Mouse (Mus musculus) liver, embryonic 15.5 days (tissue): Measurements from ENCODE around the gene Map3k5. TPM values are rescaled to one million over a fixed set of nuclear protein-coding genes. Genes with fewer than 3 reads are reported as not detected.
"Not testable (repeated sequence)": the region's sequence is repeated elsewhere in the genome, so short reads cannot be mapped to it uniquely, and the experiment has no call there.

Experiments used
- ATAC-seq: fragments of 200-750 bp; cut with Nextera tagmentation; 2 replicates; pipeline ENCODE4 v1.8.0; 2017; ENCODE audit warnings: moderate number of reproducible peaks, mild to moderate bottlenecking, moderate library complexity; ENCODE audit not compliant: insufficient read depth
- H3K27ac ChIP-seq: fragments of 300-500 bp; sonication (generic); replicated peaks from 2 replicates; pipeline ENCODE4 v1.5.1; 2015; ENCODE audit warnings: mild to moderate bottlenecking, inconsistent platforms
- H3K27me3 ChIP-seq: fragments of 300-500 bp; sonication (generic); 2 replicates; pipeline ENCODE4 v1.6.1; 2015; ENCODE audit warnings: mild to moderate bottlenecking, inconsistent platforms
- H3K36me3 ChIP-seq: fragments of 300-500 bp; sonication (generic); replicated peaks from 2 replicates; pipeline ENCODE4 v1.6.1; 2015; ENCODE audit warnings: moderate library complexity, mild to moderate bottlenecking, inconsistent platforms
- H3K4me1 ChIP-seq: fragments of 300-500 bp; sonication (generic); replicated peaks from 2 replicates; pipeline ENCODE4 v1.6.1; 2015; ENCODE audit warnings: inconsistent platforms
- H3K4me2 ChIP-seq: fragments of 300-500 bp; sonication (generic); 2 replicates; pipeline ENCODE4 v1.6.1; 2015; ENCODE audit warnings: moderate library complexity, mild to moderate bottlenecking, inconsistent platforms
- H3K4me3 ChIP-seq: fragments of 300-500 bp; sonication (generic); replicated peaks from 2 replicates; pipeline ENCODE4 v1.5.1; 2015; ENCODE audit warnings: mild to moderate bottlenecking, inconsistent platforms
- H3K9ac ChIP-seq: fragments of 300-500 bp; sonication (generic); 2 replicates; pipeline ENCODE4 v1.6.1; 2015; ENCODE audit warnings: moderate library complexity, mild to moderate bottlenecking, inconsistent platforms
- H3K9me3 ChIP-seq: fragments of 300-500 bp; sonication (generic); replicated peaks from 2 replicates; pipeline ENCODE4 v1.6.1; 2016; ENCODE audit warnings: inconsistent platforms
- WGBS: fragments of 180-500 bp; shearing (Covaris S2); methylation state at CpG from one replicate; pipeline ENCODE4 v1.1.7; 2015; ENCODE audit warnings: mixed read lengths; ENCODE audit not compliant: insufficient replicate concordance; 5-methylcytosine and 5-hydroxymethylcytosine counted together
- polyA plus RNA-seq: library from polyadenylated mRNA; unstranded; fragments of >200 nt; fragmentation: Nextera tagmentation; extraction: Ambion mirVana; gene quantifications from 2 replicates; pipeline ENCODE4 v1.2.1, GENCODE M21; 2015

The Map3k5 gene
- polyA plus RNA-seq, 1 experiment from 2014 or later, result 0.79 TPM

- Histone ChIP-seq H3K9me3 (no peaks in the 10 kb centered on the region), H3K4me1 (peaks cover 9% of the 10 kb centered on the region; the same call in 1 of the 2 replicates), H3K4me2 (peak overlapping the region; percentile 62; the same call in 1 of the 2 replicates), H3K36me3 (no peaks in the 10 kb centered on the region), H3K4me3 (peak overlapping the region; percentile 85), H3K9ac (no peak overlapping the region), H3K27me3 (no peaks in the 10 kb centered on the region), H3K27ac (peak overlapping the region; percentile 88)
- WGBS, result 55% methylated on average over 2 of the region's 2 CpGs
- ATAC-seq, result no peak
Observed at GRCm38 (mm10) chr10:19908076-19908475, 26.2 kb upstream of the Map3k5 start.

- H3K9me3 ChIP-seq, result no peaks in the 10 kb centered on the region
- no peaks in the 10 kb centered on the region for H3K36me3 ChIP-seq
- H3K4me2 ChIP-seq, result no peak overlapping the region
- H3K4me3 ChIP-seq, result no peak overlapping the region
- H3K9ac ChIP-seq, result no peak overlapping the region
- peaks cover 9% of the 10 kb centered on the region; the same call in 1 of the 2 replicates for H3K4me1 ChIP-seq
- no peak for ATAC-seq
- no peaks in the 10 kb centered on the region for H3K27me3 ChIP-seq
- no peak overlapping the region for H3K27ac ChIP-seq
- WGBS, result 72% methylated on average over 2 of the region's 2 CpGs
Observed at GRCm38 (mm10) chr10:19910516-19910915, 23.8 kb upstream of the Map3k5 start.

- ATAC-seq, result no peak
Observed at GRCm38 (mm10) chr10:19911583-19911982, 22.7 kb upstream of the Map3k5 start.

GRCm38 (mm10) chr10:19913806-19914205 is 20.5 kb upstream of the Map3k5 start:
- WGBS, result 52% methylated on average over 4 of the region's 4 CpGs
- no peak overlapping the region for H3K4me2 ChIP-seq
- no peak for ATAC-seq
- H3K9me3 ChIP-seq, result no peaks in the 10 kb centered on the region
- H3K27me3 ChIP-seq, result no peaks in the 10 kb centered on the region
- no peak overlapping the region for H3K9ac ChIP-seq
- no peak overlapping the region for H3K27ac ChIP-seq
- no peaks in the 10 kb centered on the region for H3K36me3 ChIP-seq
- H3K4me3 ChIP-seq, result no peak overlapping the region
- H3K4me1 ChIP-seq, result no peaks in the 10 kb centered on the region

More at GRCm38 (mm10) chr10:19911583-19911982, 22.7 kb upstream of the Map3k5 start:
- no peak overlapping the region for H3K27ac ChIP-seq
- H3K27me3 ChIP-seq, result no peaks in the 10 kb centered on the region
- H3K4me2 ChIP-seq, result no peak overlapping the region
- no peaks in the 10 kb centered on the region for H3K36me3 ChIP-seq
- no peak overlapping the region for H3K4me3 ChIP-seq
- peaks cover 7% of the 10 kb centered on the region; the same call in 1 of the 2 replicates for H3K4me1 ChIP-seq
- H3K9ac ChIP-seq, result no peak overlapping the region
- no peaks in the 10 kb centered on the region for H3K9me3 ChIP-seq
- 45% methylated on average over 1 of the region's 1 CpGs for WGBS

- Histone ChIP-seq H3K36me3 (no peaks in the 10 kb centered on the region), H3K9me3 (no peaks in the 10 kb centered on the region), H3K4me3 (no peak overlapping the region), H3K9ac (no peak overlapping the region), H3K4me2 (no peak overlapping the region), H3K4me1 (no peaks in the 10 kb centered on the region), H3K27ac (no peak overlapping the region), H3K27me3 (no peaks in the 10 kb centered on the region)
- no peak for ATAC-seq
- WGBS, result 46% methylated on average over 1 of the region's 1 CpGs
Observed at GRCm38 (mm10) chr10:19915301-19915700, 19.0 kb upstream of the Map3k5 start.

- Histone ChIP-seq H3K4me2 (no peak overlapping the region), H3K27ac (no peak overlapping the region), H3K4me3 (no peak overlapping the region), H3K4me1 (no peaks in the 10 kb centered on the region), H3K9me3 (no peaks in the 10 kb centered on the region), H3K27me3 (no peaks in the 10 kb centered on the region), H3K36me3 (no peaks in the 10 kb centered on the region), H3K9ac (no peak overlapping the region)
- no peak for ATAC-seq
- 47% methylated on average over 4 of the region's 4 CpGs for WGBS
Observed at GRCm38 (mm10) chr10:19922410-19922809, 11.9 kb upstream of the Map3k5 start.

GRCm38 (mm10) chr10:19924256-19924655 is 10.0 kb upstream of the Map3k5 start:
- WGBS, result 56% methylated on average over 2 of the region's 2 CpGs
- H3K9ac ChIP-seq, result no peak overlapping the region
- no peak for ATAC-seq

GRCm38 (mm10) chr10:19926391-19926897 is 7.8 kb upstream of the Map3k5 start:
- 60% methylated on average over 4 of the region's 4 CpGs for WGBS
- not testable (repeated sequence) for ATAC-seq

More at GRCm38 (mm10) chr10:19924256-19924655, 10.0 kb upstream of the Map3k5 start:
- Histone ChIP-seq H3K27me3 (no peaks in the 10 kb centered on the region), H3K9me3 (no peaks in the 10 kb centered on the region), H3K36me3 (no peaks in the 10 kb centered on the region), H3K27ac (no peak overlapping the region), H3K4me3 (no peak overlapping the region), H3K4me2 (no peak overlapping the region), H3K4me1 (no peaks in the 10 kb centered on the region)

GRCm38 (mm10) chr10:19928205-19928604 is 6.1 kb upstream of the Map3k5 start:
- H3K27ac ChIP-seq, result no peak overlapping the region
- no peak for ATAC-seq
- H3K27me3 ChIP-seq, result peaks cover 14% of the 10 kb centered on the region
- H3K4me1 ChIP-seq, result no peaks in the 10 kb centered on the region
- H3K9ac ChIP-seq, result no peak overlapping the region
- 53% methylated on average over 1 of the region's 1 CpGs for WGBS
- H3K4me3 ChIP-seq, result no peak overlapping the region
- no peak overlapping the region for H3K4me2 ChIP-seq
- no peaks in the 10 kb centered on the region for H3K36me3 ChIP-seq
- H3K9me3 ChIP-seq, result no peaks in the 10 kb centered on the region

More at GRCm38 (mm10) chr10:19926391-19926897, 7.8 kb upstream of the Map3k5 start:
- H3K9me3 ChIP-seq, H3K27ac ChIP-seq, H3K9ac ChIP-seq, H3K4me3 ChIP-seq, H3K4me1 ChIP-seq, H3K27me3 ChIP-seq, H3K36me3 ChIP-seq, H3K4me2 ChIP-seq: not testable (repeated sequence)

- H3K9ac ChIP-seq, result no peak overlapping the region
- H3K27me3 ChIP-seq, result peaks cover 50% of the 10 kb centered on the region
- WGBS, result 43% methylated on average over 3 of the region's 3 CpGs
- H3K4me1 ChIP-seq, result peaks cover 8% of the 10 kb centered on the region
- H3K4me3 ChIP-seq, result peak overlapping the region; percentile 65; the same call in 1 of the 2 replicates
- H3K36me3 ChIP-seq, result no peaks in the 10 kb centered on the region
- H3K9me3 ChIP-seq, result no peaks in the 10 kb centered on the region
- peak overlapping the region; percentile 77 for H3K4me2 ChIP-seq
- no peak overlapping the region for H3K27ac ChIP-seq
- no peak for ATAC-seq
Observed at GRCm38 (mm10) chr10:19932986-19933385, 1.3 kb upstream of the Map3k5 start.

GRCm38 (mm10) chr10:19933511-19934383 is 525 bp upstream of the Map3k5 start:
- ATAC-seq, result peak; percentile 84
- H3K36me3 ChIP-seq, result no peaks in the 10 kb centered on the region
- peaks cover 50% of the 10 kb centered on the region for H3K27me3 ChIP-seq
- peak overlapping the region; percentile 78 for H3K27ac ChIP-seq
- peaks cover 13% of the 10 kb centered on the region for H3K4me1 ChIP-seq
- peak overlapping the region; percentile 51 for H3K9ac ChIP-seq
- peak overlapping the region; percentile 77 for H3K4me2 ChIP-seq
- peak overlapping the region; percentile 65 for H3K4me3 ChIP-seq
- H3K9me3 ChIP-seq, result no peaks in the 10 kb centered on the region
- under 1% methylated on average over 92 of the region's 97 CpGs for WGBS
